Mouse (Mus musculus) brain, embryonic 14.5 days (tissue): ENCODE data around the gene Itga3.

ENCODE experiments used
- CTCF ChIP-seq: fragments of 200-500 bp; IDR thresholded peaks from 2 replicates; pipeline ENCODE4 v1.5.1; 2012; ENCODE audit warnings: inconsistent platforms, mild to moderate bottlenecking, moderate library complexity, borderline replicate concordance; ENCODE audit not compliant: insufficient read depth, insufficient read length; ENCODE audit errors: extremely low read depth
- POLR2A ChIP-seq: fragments of 200-500 bp; IDR thresholded peaks from 2 replicates; pipeline ENCODE4 v1.6.1; 2012; ENCODE audit warnings: mild to moderate bottlenecking, inconsistent platforms, borderline replicate concordance; ENCODE audit not compliant: poor library complexity, insufficient read depth, insufficient read length, severe bottlenecking; ENCODE audit errors: extremely low read depth

DNA sequence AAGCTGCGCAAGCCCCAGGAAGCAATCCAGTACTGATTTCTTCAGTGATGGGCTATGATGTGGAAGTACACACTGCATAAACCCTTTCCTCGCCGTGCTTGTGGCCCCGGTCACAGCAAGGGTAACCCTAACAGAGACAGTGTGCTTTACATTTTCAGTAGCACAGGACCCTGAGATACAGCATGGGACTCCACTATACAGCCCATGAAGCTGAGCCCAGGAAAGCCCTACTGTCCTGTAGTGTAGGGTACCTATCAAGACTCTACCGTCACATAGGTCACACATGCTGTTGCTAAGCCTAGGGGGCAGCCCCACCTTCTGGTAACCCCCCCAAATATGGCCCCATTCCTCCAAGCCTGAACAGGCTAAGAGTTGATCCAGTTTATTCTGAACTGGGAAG, 40.1 kb downstream of the Itga3 start:
- TF ChIP-seq CTCF (no peak), POLR2A (no peak)
